7 mouse cellular contexts compared by ENCODE assay signal in genomic region chr13:47282221-47282620, GRCm38 (mm10).
"Had no signal": no experiment of that assay in that cellular context is flagged by ENCODE, and none has a peak within 500 bp of the region (broad histone marks: within the 10 kb centered on the region; RNA-seq: fewer than 3 reads in every experiment).

No protein-coding gene starts in this region.

- ATAC-seq: midbrain, embryonic 15.5 days had no signal

- DNase-seq: kidney, postnatal 10 days; kidney, postnatal 4 days; lung, adult 18-20 months; right cerebral cortex, postnatal 14 days; thymus, adult 2 months; thymus, postnatal 25 days had no signal
